Mouse (Mus musculus) G1E (cell line): ENCODE data around the gene Mark4.

ENCODE experiments used
- CTCF ChIP-seq: IDR thresholded peaks from 2 replicates; pipeline ENCODE4 v1.5.1; 2012; ENCODE audit warnings: low read depth, low read length, inconsistent platforms, mixed read lengths
- GATA1 ChIP-seq: IDR thresholded peaks from 2 replicates; pipeline ENCODE4 v1.6.1; 2012; ENCODE audit warnings: borderline replicate concordance, low read length, inconsistent platforms, mixed read lengths
- TAL1 ChIP-seq: conservative IDR thresholded peaks from 2 replicates; pipeline ENCODE4 v1.6.1; 2012; ENCODE audit warnings: low read depth, low read length, inconsistent platforms, mixed read lengths

- TF ChIP-seq CTCF = no peak
- TF ChIP-seq GATA1 = no peak
- no peak for TF ChIP-seq TAL1
These were observed 37.6 kb upstream of the Mark4 start for GRCm38 (mm10) chr7:19496214-19496555.
